Mouse (Mus musculus): ENCODE results near the gene Cacna2d2. TPM values are rescaled to one million over a fixed set of nuclear protein-coding genes. Genes with fewer than 3 reads are reported as not detected.
A peak's percentile ranks its signal among the peaks of the same experiment; 100 is the strongest.

Gene Cacna2d2
- polyA plus RNA-seq, 2 experiments = 0.29 to 9.3 TPM

- Histone ChIP-seq H3K27me3 (ENCODE audit: control insufficient read depth, insufficient read depth, low read length) (no peaks in the 10 kb centered on the region), H3K4me3 (replicated peaks; ENCODE audit: low read length) (peak overlapping the region; percentile 72), H3K4me2 (replicated peaks; ENCODE audit: low read depth, low read length, severe bottlenecking) (peak overlapping the region; percentile 93), H3K9ac (ENCODE audit: low read depth, low read length, severe bottlenecking) (peak overlapping the region; percentile 35; the same call in 1 of the 2 replicates), H3K4me1 (ENCODE audit: control insufficient read depth, insufficient read depth, low read length) (peaks cover 25% of the 10 kb centered on the region), H3K27ac (replicated peaks; ENCODE audit: low read depth, low read length) (no peak overlapping the region), H3K9me3 (ENCODE audit: control insufficient read depth, low read length) (no peaks in the 10 kb centered on the region), H3K36me3 (ENCODE audit: control insufficient read depth, insufficient read depth, low read length) (peaks cover 48% of the 10 kb centered on the region)
- DNase-seq (ENCODE audit: low spot score) (no peak), ATAC-seq (ENCODE audit: low FRiP score, low read depth) (no peak)
- no peak for TF ChIP-seq POLR2A (IDR thresholded peaks at IDR 0.05; ENCODE audit: borderline replicate concordance, extremely low read depth, insufficient read depth, insufficient read length)
- WGBS = 44% methylated on average over 10 of the region's 10 CpGs
Observed at GRCm38 (mm10) chr9:107541005-107541404, 141.6 kb downstream of the Cacna2d2 start.

- no peaks in the 10 kb centered on the region for H3K9me3 ChIP-seq (ENCODE audit: control insufficient read depth, low read length)
- under 1% methylated on average over 46 of the region's 46 CpGs for whole genome bisulfite sequencing
- TF ChIP-seq POLR2A (IDR thresholded peaks at IDR 0.05; ENCODE audit: borderline replicate concordance, extremely low read depth, insufficient read depth, insufficient read length) = no peak
- peaks cover 23% of the 10 kb centered on the region for H3K4me1 ChIP-seq (ENCODE audit: control insufficient read depth, insufficient read depth, low read length)
- DNase-seq (ENCODE audit: low spot score) = peak; percentile 93
- H3K27ac ChIP-seq (replicated peaks; ENCODE audit: low read depth, low read length) = no peak within 1 kb of the TSS
- H3K36me3 ChIP-seq (ENCODE audit: control insufficient read depth, insufficient read depth, low read length) = peaks cover 48% of the 10 kb centered on the region
- H3K4me2 ChIP-seq (replicated peaks; ENCODE audit: low read depth, low read length, severe bottlenecking) = peak within 1 kb of the TSS; percentile 93
- no peaks in the 10 kb centered on the region for H3K27me3 ChIP-seq (ENCODE audit: control insufficient read depth, insufficient read depth, low read length)
- peak within 1 kb of the TSS; percentile 52 for H3K9ac ChIP-seq (ENCODE audit: low read depth, low read length, severe bottlenecking)
- H3K4me3 ChIP-seq (replicated peaks; ENCODE audit: low read length) = peak within 1 kb of the TSS; percentile 72
- ATAC-seq (ENCODE audit: low FRiP score, low read depth) = peak; percentile 90
Observed at GRCm38 (mm10) chr9:107541474-107542351, 142.3 kb downstream of the Cacna2d2 start, which contains the start of the genes Cyb561d2 and Nprl2. TSS of gene Cyb561d2 (minus strand) at chr9:107542193. TSS of gene Nprl2 (plus strand) at chr9:107542226.

GRCm38 (mm10) chr9:107542352-107542686, 142.9 kb downstream of the Cacna2d2 start:
- Histone ChIP-seq H3K9me3 (ENCODE audit: control insufficient read depth, low read length) (no peaks in the 10 kb centered on the region), H3K36me3 (ENCODE audit: control insufficient read depth, insufficient read depth, low read length) (peaks cover 44% of the 10 kb centered on the region), H3K4me3 (replicated peaks; ENCODE audit: low read length) (peak overlapping the region; percentile 72), H3K4me1 (ENCODE audit: control insufficient read depth, insufficient read depth, low read length) (peaks cover 24% of the 10 kb centered on the region), H3K27ac (replicated peaks; ENCODE audit: low read depth, low read length) (no peak overlapping the region), H3K27me3 (ENCODE audit: control insufficient read depth, insufficient read depth, low read length) (no peaks in the 10 kb centered on the region), H3K9ac (ENCODE audit: low read depth, low read length, severe bottlenecking) (peak overlapping the region; percentile 52), H3K4me2 (replicated peaks; ENCODE audit: low read depth, low read length, severe bottlenecking) (peak overlapping the region; percentile 93)
- WGBS = 0% methylated on average over 11 of the region's 11 CpGs
- ATAC-seq (ENCODE audit: low FRiP score, low read depth) = no peak
- TF ChIP-seq POLR2A (IDR thresholded peaks at IDR 0.05; ENCODE audit: borderline replicate concordance, extremely low read depth, insufficient read depth, insufficient read length) = no peak
- no peak for DNase-seq (ENCODE audit: low spot score)

GRCm38 (mm10) chr9:107542721-107543120, 143.3 kb downstream of the Cacna2d2 start:
- H3K27me3 ChIP-seq (ENCODE audit: control insufficient read depth, insufficient read depth, low read length) = no peaks in the 10 kb centered on the region
- WGBS = 41% methylated on average over 8 of the region's 8 CpGs
- DNase-seq (ENCODE audit: low spot score) = no peak
- peak overlapping the region; percentile 52 for H3K9ac ChIP-seq (ENCODE audit: low read depth, low read length, severe bottlenecking)
- H3K9me3 ChIP-seq (ENCODE audit: control insufficient read depth, low read length) = no peaks in the 10 kb centered on the region
- H3K36me3 ChIP-seq (ENCODE audit: control insufficient read depth, insufficient read depth, low read length) = peaks cover 40% of the 10 kb centered on the region
- no peak for TF ChIP-seq POLR2A (IDR thresholded peaks at IDR 0.05; ENCODE audit: borderline replicate concordance, extremely low read depth, insufficient read depth, insufficient read length)
- H3K4me1 ChIP-seq (ENCODE audit: control insufficient read depth, insufficient read depth, low read length) = peaks cover 28% of the 10 kb centered on the region
- peak overlapping the region; percentile 93 for H3K4me2 ChIP-seq (replicated peaks; ENCODE audit: low read depth, low read length, severe bottlenecking)
- H3K27ac ChIP-seq (replicated peaks; ENCODE audit: low read depth, low read length) = no peak overlapping the region
- ATAC-seq (ENCODE audit: low FRiP score, low read depth) = no peak
- H3K4me3 ChIP-seq (replicated peaks; ENCODE audit: low read length) = peak overlapping the region; percentile 72

- no peak overlapping the region for H3K9ac ChIP-seq (ENCODE audit: low read depth, low read length, severe bottlenecking)
- DNase-seq (ENCODE audit: low spot score) = no peak
- TF ChIP-seq POLR2A (IDR thresholded peaks at IDR 0.05; ENCODE audit: borderline replicate concordance, extremely low read depth, insufficient read depth, insufficient read length) = no peak
- no peak overlapping the region for H3K27ac ChIP-seq (replicated peaks; ENCODE audit: low read depth, low read length)
- peak overlapping the region; percentile 93; the same call in 1 of the 2 replicates for H3K4me2 ChIP-seq (replicated peaks; ENCODE audit: low read depth, low read length, severe bottlenecking)
- peaks cover 28% of the 10 kb centered on the region for H3K4me1 ChIP-seq (ENCODE audit: control insufficient read depth, insufficient read depth, low read length)
- H3K27me3 ChIP-seq (ENCODE audit: control insufficient read depth, insufficient read depth, low read length) = no peaks in the 10 kb centered on the region
- ATAC-seq (ENCODE audit: low FRiP score, low read depth) = no peak
- H3K36me3 ChIP-seq (ENCODE audit: control insufficient read depth, insufficient read depth, low read length) = peaks cover 34% of the 10 kb centered on the region
- H3K4me3 ChIP-seq (replicated peaks; ENCODE audit: low read length) = no peak overlapping the region
- H3K9me3 ChIP-seq (ENCODE audit: control insufficient read depth, low read length) = no peaks in the 10 kb centered on the region
- 88% methylated on average over 11 of the region's 11 CpGs for WGBS
Observed at GRCm38 (mm10) chr9:107543299-107543698, 143.9 kb downstream of the Cacna2d2 start.

Data from limb, embryonic 14.5 days (tissue).